Mouse (Mus musculus) 3134 (cell line): ENCODE measurements around the gene Ankmy1.

Source experiments
- DNase-seq: peaks from one replicate; pipeline ENCODE4 v3.0.0-alpha.2; 2011; ENCODE audit warnings: low spot score; ENCODE audit not compliant: insufficient read length; ENCODE audit errors: extremely low read depth

Gene Ankmy1

GRCm38 (mm10) chr1:92875360-92876111, 27.2 kb downstream of the Ankmy1 start:
- no peak for DNase-seq

DNA sequence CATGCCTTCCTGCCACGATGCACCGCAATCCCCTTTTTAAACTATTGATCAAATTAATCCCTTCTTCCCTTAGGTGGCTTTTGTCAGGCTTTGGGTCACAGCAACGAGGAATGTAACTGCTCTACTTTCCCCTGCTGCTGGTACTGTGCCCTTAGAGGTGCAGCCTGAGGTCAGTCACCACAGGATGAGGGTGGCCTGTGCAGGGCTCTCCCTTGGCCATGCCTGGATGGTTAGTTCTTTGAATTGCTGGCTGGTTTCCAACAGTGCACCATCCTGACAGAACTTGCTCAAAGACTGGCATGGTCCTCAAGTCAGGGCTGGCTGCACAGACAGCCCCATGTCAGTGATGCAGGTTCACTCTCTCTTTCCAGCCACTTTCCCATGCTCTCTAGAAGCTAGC, 28.7 kb downstream of the Ankmy1 start:
- no peak for DNase-seq

DNA sequence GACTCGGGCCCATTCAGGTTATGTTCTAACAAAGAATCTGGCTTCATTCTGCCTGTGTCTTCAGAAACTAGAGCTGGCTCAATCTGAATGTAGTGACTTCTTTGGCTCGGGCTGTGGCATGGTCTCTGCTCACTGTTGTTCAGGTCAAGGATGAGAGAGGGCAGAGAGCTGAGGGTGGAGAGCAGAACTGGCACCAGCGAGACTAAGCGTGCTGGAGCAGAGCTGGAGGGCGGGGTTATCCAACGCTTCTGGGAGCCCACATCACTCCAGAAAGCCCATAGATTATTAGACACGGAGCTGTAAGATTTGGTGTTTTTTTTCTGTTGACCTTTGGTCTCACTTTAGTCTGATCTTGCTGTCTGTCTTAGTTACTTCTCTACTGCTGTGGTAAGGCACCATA, 30.0 kb downstream of the Ankmy1 start:
- DNase-seq = no peak

- no peak for DNase-seq
Measured at GRCm38 (mm10) chr1:92869985-92870384, 32.7 kb downstream of the Ankmy1 start.

- no peak for DNase-seq
Measured at GRCm38 (mm10) chr1:92866170-92866569, 36.5 kb downstream of the Ankmy1 start.

DNA sequence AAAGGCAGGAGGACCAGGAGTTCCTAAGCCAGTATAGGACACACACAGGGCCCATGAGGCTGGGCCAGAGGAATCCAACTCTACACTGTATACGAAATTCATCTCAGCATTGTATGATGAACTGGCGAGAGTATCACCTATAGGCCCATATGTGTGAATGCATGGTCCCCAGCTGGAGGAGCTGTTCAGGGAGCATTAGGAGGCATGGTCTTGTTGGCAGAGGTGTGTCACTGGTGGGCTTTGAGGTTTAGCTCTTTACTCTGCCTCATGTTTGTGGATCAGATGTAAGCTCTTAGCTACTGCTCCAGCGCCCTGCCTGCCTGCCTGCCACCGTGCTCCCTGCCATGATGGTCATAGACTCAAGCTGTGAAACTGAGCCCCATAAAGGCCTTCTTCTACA, 39.4 kb downstream of the Ankmy1 start:
- no peak for DNase-seq

DNA sequence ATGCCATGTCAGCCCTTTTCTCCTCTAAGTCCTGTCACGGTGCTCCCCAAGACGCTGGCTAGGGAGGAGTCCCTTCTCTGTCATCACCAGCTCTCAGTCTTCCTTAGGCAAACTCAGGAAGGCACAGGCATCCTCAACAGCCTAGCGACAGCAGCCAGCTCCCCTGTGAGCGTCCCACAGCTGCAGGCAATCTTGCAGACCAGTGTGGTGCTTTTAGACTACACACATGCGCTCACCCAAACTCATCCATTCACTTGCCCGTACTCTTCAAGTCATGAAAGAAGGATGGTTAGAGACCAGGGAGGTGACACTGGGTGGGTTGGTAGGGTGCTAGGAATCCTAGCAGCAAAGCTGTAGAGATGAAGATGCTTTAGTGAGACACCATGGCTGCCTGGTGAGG, 41.2 kb downstream of the Ankmy1 start:
- DNase-seq = no peak

GRCm38 (mm10) chr1:92852450-92852849, 50.3 kb downstream of the Ankmy1 start:
- no peak for DNase-seq

GRCm38 (mm10) chr1:92849938-92850574, 52.6 kb downstream of the Ankmy1 start:
- DNase-seq = no peak

GRCm38 (mm10) chr1:92849491-92849890, 53.2 kb downstream of the Ankmy1 start:
- DNase-seq = no peak

- DNase-seq = no peak
Measured at GRCm38 (mm10) chr1:92847873-92848839, 54.5 kb downstream of the Ankmy1 start.

GRCm38 (mm10) chr1:92845889-92846288, 56.8 kb downstream of the Ankmy1 start:
- no peak for DNase-seq

- DNase-seq = no peak
Measured at GRCm38 (mm10) chr1:92841427-92841826, 61.3 kb downstream of the Ankmy1 start.

DNA sequence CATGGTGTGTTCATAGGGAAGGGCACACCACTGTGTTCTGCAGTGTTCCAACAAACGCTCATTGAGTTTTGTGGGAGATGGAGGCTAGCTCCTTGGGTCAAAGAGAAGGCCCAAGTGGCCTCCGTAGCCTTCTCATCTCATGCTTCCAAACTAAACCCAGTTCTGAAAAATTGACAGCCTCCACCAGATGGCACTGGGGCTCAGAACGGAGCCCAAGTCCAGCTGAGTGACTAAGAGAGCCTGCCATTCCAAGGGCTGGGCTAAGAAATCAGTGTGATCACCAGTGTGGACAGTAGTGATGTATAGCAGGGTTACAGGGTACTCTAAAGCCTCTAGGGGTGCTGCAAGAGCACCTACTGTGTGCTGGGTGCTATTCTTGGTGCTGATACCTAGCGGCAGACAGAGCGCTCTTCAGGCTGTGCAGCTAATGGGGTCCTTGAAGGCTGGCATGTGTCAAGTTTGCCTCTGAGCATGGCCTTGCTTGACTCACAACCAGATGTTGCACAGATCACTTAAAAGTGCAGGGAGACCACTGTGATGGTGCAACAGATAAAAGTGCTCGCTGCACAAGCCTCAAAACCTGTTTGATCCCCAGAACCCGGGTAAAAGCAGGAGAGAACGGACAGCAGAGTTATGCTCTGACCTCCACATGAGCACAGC, 62.3 kb downstream of the Ankmy1 start:
- no peak for DNase-seq

DNA sequence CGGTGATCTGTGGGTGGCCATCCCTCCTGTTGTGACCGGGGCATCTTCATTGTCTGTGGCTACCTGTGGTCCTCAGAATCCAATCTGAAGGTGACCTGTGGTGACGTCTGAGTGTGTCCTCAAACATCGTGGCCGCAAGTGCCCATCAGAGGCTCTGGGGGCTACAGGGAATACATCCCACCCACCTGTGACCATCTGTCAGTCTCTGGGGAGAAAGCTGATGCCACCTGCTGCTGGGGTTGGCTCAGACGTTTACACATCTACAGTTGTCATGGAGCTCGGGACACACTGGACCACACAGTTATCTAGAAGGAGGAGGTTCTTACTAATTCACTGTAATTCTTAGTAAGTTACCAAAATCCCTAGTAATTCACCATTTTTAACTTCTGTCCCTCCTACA, 63.5 kb downstream of the Ankmy1 start:
- no peak for DNase-seq

- no peak for DNase-seq
Measured at GRCm38 (mm10) chr1:92837931-92838833, 64.5 kb downstream of the Ankmy1 start.

- peak; percentile 72 for DNase-seq
Measured at GRCm38 (mm10) chr1:92833987-92834706, 68.6 kb downstream of the Ankmy1 start.

DNA sequence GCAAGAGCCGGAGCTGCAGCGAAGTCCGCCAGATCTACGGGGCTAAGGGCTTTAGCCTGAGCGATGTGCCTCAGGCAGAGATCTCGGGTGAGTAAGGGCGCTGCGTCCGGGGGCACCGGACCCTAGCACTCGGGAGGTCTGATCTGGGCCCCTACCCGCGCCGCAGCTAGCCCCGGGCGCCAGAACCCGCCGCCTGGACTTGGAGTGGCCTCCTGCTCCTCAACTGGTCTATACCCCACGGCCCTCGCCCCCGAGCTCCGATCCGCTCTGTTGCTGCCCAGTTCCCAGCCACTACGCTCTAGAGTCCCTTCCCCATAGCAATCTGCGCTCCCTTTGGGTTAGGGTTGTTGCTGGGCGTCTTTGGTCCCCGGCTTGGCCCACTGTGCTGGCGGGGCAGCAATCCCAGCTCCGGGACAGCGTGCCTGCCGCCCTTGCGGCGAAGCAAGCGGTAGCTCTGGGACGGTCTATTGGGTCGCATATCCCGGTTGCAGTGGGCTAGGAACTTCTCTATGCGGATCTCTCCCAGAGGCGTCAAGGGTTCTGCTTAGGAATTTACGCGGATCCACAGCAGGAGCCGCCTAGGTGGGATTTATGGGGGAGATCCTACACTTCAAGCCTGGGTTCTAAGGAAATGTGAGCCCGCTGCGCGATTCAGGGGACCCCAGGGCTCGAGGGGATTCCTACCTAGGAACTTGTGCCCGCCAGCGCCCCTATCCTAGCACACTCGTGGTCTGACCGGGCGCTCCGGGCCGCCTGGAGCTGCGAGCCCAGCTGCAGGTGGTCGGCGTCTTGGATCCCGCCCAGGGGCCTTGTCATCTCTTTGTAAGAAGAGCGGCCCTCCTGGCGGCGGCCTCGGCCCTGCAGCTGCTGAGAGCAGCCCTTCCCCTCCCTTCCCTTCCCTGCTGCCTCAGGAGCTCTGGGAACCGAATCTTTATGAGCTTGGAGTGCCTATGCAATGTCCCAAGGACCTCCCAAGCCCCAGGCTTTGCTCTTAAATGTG, 70.4 kb downstream of the Ankmy1 start:
- peak; percentile 85 for DNase-seq
